Mouse (Mus musculus) small intestine, adult 2 months (tissue): ENCODE data around the gene Ttc17.

Source experiments
- CTCF ChIP-seq: fragments of 200-500 bp; IDR thresholded peaks from 2 replicates; pipeline ENCODE4 v1.5.1; 2012; ENCODE audit warnings: low read depth, mild to moderate bottlenecking, control low read depth, inconsistent platforms, low read length, moderate library complexity, mixed read lengths; ENCODE audit not compliant: insufficient replicate concordance, insufficient read length; ENCODE audit errors: extremely low read depth
- POLR2A ChIP-seq: fragments of 200-500 bp; IDR thresholded peaks from 2 replicates; pipeline ENCODE4 v1.6.1; 2012; ENCODE audit warnings: low read depth, mild to moderate bottlenecking, control low read depth, inconsistent platforms, low read length, moderate library complexity

DNA sequence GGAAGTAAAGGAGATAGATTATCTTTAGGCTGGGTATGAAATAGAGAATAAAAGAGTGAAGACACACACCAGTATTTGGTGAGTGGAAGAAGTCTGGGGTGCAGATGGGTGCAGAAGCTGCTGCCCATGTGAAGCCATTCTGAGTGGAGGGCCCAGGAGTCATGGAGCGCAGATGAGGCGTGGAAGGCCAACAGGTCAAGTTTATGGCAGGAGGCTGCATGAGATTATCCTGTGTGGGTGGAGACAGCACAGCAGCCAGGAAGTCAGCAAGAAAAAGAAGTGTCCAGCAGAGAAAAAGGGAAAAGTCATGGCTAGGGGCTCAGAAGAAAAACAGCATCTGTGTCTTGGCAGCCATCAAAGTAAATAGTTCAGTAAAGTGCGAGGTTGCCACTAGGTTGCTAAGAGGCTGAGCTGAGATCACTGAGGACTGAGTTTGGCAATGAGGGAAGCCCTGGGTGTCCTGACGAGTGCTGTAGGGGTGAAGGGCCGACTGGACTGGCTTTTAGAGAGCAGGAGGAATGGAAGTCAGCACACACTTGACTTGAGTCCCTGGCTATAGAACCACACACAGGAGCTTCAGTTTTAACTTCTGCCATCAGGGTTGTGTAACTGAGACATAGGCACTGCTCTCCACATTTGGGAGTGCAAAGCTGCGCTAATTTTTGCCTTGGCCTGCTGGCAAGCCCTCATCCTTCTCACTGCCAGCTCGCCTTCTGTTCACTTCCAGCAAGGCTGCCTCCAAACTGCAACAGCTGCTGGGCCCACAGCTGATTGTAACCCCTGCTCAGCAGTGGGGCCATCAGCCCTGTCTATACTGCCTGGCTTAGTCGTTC, 8.1 kb downstream of the Ttc17 start:
- TF ChIP-seq POLR2A (no peak), CTCF (no peak)
